Mouse (Mus musculus): Measurements from ENCODE around the gene Fzd2. TPM values are rescaled to one million over a fixed set of nuclear protein-coding genes. Genes with fewer than 3 reads are reported as not detected.
"Not testable (repeated sequence)": the region's sequence is repeated elsewhere in the genome, so short reads cannot be mapped to it uniquely, and the experiment has no call there.

The Fzd2 gene
- 27.1 and 27.3 TPM in 2 replicates for polyA plus RNA-seq (2014; fragmentation: Nextera tagmentation; extraction: Ambion mirVana)

DNA sequence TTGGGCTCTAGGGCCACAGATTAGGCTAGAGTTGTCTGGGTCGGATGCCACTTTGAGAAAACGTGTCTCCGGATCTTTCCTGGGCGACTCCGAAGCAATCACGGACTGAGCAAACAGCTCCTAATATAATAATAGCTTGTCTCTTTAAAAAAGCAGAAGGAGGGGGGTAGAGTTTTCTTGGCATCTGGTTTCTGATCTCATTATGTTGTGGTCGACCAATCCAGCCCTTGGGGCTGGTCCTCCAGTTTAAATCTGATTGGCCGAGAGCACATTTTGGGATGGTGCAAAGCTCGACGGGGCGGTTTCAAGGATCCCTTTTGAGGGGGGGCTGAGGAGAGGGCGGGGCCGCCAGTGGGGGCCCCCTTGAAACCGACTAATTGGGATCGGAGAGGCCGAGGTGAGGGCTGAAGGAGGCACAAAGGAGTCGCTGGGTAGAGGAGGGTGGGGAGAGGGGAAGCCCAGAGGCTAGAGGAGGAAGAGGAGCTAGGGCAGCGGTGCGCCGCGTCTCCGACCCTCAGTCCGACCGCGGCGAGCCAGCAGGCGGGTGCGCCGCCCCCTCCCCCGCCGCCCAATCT, at the start of gene Fzd2:
Gene Fzd2, plus strand, starts transcription at position 387 of the 575 bp plus-strand sequence.
- Histone ChIP-seq H3K27ac (ENCODE audit: low read depth, low read length) (peak within 1 kb of the TSS; percentile 99), H3K4me2 (peak within 1 kb of the TSS; percentile 91), H3K9me3 (ENCODE audit: control insufficient read depth, low read length) (no peaks in the 10 kb centered on the region), H3K4me3 (ENCODE audit: low read depth, low read length) (peak within 1 kb of the TSS; percentile 90), H3K9ac (ENCODE audit: low read length) (peak within 1 kb of the TSS; percentile 97), H3K36me3 (ENCODE audit: control insufficient read depth, insufficient read depth, low read length) (no peaks in the 10 kb centered on the region), H3K4me1 (ENCODE audit: control insufficient read depth, insufficient read depth, low read length) (peaks cover 29% of the 10 kb centered on the region), H3K27me3 (ENCODE audit: control insufficient read depth, insufficient read depth, low read length) (peaks cover 4% of the 10 kb centered on the region; the same call in 1 of the 2 replicates)
- ATAC-seq (ENCODE audit: low FRiP score) (peak; percentile 93), DNase-seq (ENCODE audit: low spot score, missing footprints) (peak; percentile 100)
- under 1% methylated on average over 31 of the region's 31 CpGs for whole genome bisulfite sequencing

DNA sequence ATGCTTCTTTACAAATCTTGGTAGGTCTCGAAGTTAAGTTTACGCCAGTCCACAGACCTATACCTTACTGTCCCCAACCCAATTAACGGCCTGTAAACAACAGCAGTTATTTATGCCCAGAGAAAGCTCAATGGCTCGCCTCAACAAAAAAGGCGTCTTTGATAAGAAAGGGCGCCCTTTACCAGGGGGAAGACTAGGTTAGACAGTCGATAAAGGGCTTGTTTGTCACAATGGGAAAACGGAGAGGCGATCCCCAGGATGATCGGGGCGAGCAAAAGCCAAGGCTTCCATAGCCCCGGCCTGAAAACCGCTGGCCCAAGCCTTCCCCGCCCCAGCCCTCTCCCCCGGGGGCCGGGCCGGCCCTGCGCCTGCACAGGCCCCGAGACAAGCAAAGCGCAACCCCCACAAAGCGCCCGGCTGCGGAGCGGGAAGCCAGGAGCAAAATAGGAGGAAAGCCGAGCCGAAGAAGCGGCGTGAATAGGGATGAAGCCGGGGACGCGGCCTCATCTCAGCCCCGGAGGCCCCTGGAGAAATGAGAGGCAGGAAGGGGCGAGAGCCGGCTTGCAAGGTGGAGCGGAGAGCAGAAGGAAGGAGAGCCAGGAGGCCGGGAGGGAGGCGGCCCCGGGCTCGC, 48.7 kb upstream of the Fzd2 start:
- no peaks in the 10 kb centered on the region for H3K36me3 ChIP-seq (ENCODE audit: control insufficient read depth, insufficient read depth, low read length)
- H3K4me2 ChIP-seq: peak overlapping the region; percentile 83
- H3K4me3 ChIP-seq (ENCODE audit: low read depth, low read length): peak overlapping the region; percentile 96
- H3K27ac ChIP-seq (ENCODE audit: low read depth, low read length): peak overlapping the region; percentile 96
- no peaks in the 10 kb centered on the region for H3K9me3 ChIP-seq (ENCODE audit: control insufficient read depth, low read length)
- H3K9ac ChIP-seq (ENCODE audit: low read length): peak overlapping the region; percentile 99
- peak; percentile 58 for ATAC-seq (ENCODE audit: low FRiP score)
- H3K27me3 ChIP-seq (ENCODE audit: control insufficient read depth, insufficient read depth, low read length): no peaks in the 10 kb centered on the region
- under 1% methylated on average over 35 of the region's 39 CpGs for WGBS
- peaks cover 13% of the 10 kb centered on the region for H3K4me1 ChIP-seq (ENCODE audit: control insufficient read depth, insufficient read depth, low read length)
- peak; percentile 95 for DNase-seq (ENCODE audit: low spot score, missing footprints)

DNA sequence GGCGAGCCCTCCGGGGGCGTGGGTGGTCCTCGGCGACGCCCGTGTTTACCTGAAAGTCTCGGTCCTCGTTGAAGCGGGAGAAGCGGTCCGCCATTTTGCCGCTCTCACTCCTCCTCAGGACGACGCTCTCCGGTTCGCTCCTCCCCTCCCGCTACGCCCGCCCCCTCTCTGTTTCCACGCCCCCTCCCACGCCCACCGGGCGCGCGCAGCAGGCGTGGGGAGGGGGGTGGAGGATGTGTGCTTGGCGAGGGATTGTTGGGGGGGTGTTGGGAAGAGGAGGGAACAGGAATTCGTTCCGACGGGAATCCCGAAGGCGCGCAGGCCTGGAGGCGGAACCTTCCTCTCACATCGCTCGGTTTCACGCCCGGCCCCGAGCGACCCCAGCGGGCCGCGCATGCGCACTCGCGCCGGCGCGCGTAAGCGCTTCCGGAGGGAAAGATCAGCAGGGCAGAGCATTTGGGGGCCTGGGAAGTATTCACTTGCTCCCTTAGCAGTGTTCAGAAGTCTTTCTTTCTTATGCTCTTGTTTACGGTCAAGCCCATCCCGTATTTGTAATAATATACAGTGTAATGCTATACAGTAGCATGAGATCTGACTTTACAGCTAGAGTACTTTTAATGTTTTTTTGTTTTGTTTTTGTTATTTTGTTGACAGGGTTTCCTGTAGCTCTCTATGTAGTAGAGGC, 48.0 kb upstream of the Fzd2 start, which contains the start of gene Gpatch8:
Gene Gpatch8, minus strand, starts transcription at position 362 of the 685 bp plus-strand sequence.
- ATAC-seq (ENCODE audit: low FRiP score) (peak; percentile 96), DNase-seq (ENCODE audit: low spot score, missing footprints) (peak; percentile 100)
- no peaks in the 10 kb centered on the region for H3K36me3 ChIP-seq (ENCODE audit: control insufficient read depth, insufficient read depth, low read length)
- peak within 1 kb of the TSS; percentile 99 for H3K9ac ChIP-seq (ENCODE audit: low read length)
- H3K27me3 ChIP-seq (ENCODE audit: control insufficient read depth, insufficient read depth, low read length): no peaks in the 10 kb centered on the region
- H3K4me3 ChIP-seq (ENCODE audit: low read depth, low read length): peak within 1 kb of the TSS; percentile 96
- peak within 1 kb of the TSS; percentile 83 for H3K4me2 ChIP-seq
- peaks cover 13% of the 10 kb centered on the region for H3K4me1 ChIP-seq (ENCODE audit: control insufficient read depth, insufficient read depth, low read length)
- 1% methylated on average over 50 of the region's 55 CpGs for WGBS
- H3K27ac ChIP-seq (ENCODE audit: low read depth, low read length): peak within 1 kb of the TSS; percentile 96
- no peaks in the 10 kb centered on the region for H3K9me3 ChIP-seq (ENCODE audit: control insufficient read depth, low read length)

DNA sequence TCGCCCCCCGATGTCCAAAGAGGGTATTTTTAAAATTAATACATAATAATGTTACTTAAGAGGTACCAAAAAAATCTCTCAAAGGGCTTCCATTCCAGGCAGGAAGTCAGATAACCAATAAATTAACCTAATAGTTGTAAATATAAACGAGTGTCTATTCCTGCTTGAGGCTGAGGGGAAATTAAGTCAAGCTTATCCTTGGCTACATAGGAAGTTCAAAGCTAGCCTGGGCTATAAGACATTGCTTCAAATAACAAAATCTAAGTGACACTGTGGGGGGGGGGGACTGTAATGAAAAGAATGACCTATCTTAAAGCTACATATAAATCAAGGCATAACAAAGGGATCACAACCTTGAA, 47.5 kb upstream of the Fzd2 start:
- Histone ChIP-seq H3K9me3 (ENCODE audit: control insufficient read depth, low read length) (no peaks in the 10 kb centered on the region), H3K36me3 (ENCODE audit: control insufficient read depth, insufficient read depth, low read length) (no peaks in the 10 kb centered on the region), H3K27me3 (ENCODE audit: control insufficient read depth, insufficient read depth, low read length) (no peaks in the 10 kb centered on the region), H3K4me1 (ENCODE audit: control insufficient read depth, insufficient read depth, low read length) (peaks cover 13% of the 10 kb centered on the region), H3K9ac (ENCODE audit: low read length) (no peak overlapping the region; the same call in 1 of the 2 replicates), H3K4me3 (ENCODE audit: low read depth, low read length) (peak overlapping the region; percentile 96), H3K4me2 (peak overlapping the region; percentile 83), H3K27ac (ENCODE audit: low read depth, low read length) (peak overlapping the region; percentile 96; the same call in 1 of the 2 replicates)
- ATAC-seq (ENCODE audit: low FRiP score): no peak
- DNase-seq (ENCODE audit: low spot score, missing footprints): peak; percentile 87
- 26% methylated on average over 3 of the region's 3 CpGs for WGBS

DNA sequence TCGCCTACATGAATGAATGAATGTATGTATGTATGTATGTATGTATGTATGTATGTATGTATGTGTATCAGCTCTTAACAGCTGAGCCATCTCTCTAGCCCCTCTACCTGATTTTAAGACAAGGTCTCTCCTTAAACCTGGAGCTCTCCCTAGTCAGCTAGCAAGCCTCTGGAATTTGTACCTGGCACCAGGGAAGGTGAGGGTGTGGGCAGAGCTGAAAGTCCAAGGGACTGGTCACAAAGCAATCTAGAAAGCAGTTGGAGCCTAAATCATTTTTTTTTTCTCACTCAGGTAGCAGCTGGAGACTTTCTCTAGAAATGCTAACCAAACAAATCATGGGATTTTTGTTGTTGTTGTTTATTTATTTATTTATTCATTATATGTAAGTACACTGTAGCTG, 46.8 kb upstream of the Fzd2 start:
- Histone ChIP-seq H3K4me3 (ENCODE audit: low read depth, low read length) (no peak overlapping the region), H3K36me3 (ENCODE audit: control insufficient read depth, insufficient read depth, low read length) (no peaks in the 10 kb centered on the region), H3K27me3 (ENCODE audit: control insufficient read depth, insufficient read depth, low read length) (no peaks in the 10 kb centered on the region), H3K27ac (ENCODE audit: low read depth, low read length) (no peak overlapping the region), H3K9ac (ENCODE audit: low read length) (no peak overlapping the region), H3K4me2 (no peak overlapping the region), H3K4me1 (ENCODE audit: control insufficient read depth, insufficient read depth, low read length) (peaks cover 13% of the 10 kb centered on the region), H3K9me3 (ENCODE audit: control insufficient read depth, low read length) (no peaks in the 10 kb centered on the region)
- no peak for DNase-seq (ENCODE audit: low spot score, missing footprints)
- 91% methylated on average over 1 of the region's 1 CpGs for WGBS
- no peak for ATAC-seq (ENCODE audit: low FRiP score)

DNA sequence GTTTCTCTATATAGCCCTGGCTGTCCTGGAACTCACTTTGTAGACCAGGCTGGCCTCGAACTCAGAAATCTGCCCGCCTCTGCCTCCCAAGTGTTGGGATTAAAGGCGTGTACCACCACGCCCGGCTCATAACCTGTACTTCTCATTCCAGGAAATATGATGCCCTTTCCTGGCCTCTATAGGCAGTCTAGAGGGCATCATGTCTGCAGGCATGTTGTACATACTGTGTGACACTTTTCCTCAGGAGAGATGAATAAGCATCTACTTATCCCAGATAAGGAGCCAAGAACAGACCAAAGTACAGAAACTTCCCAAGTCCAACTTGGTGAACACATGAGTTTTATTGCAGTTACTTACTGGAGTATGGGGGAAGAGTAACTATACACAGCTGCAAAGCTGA, 45.5 kb upstream of the Fzd2 start:
- Histone ChIP-seq H3K4me1 (ENCODE audit: control insufficient read depth, insufficient read depth, low read length) (peaks cover 11% of the 10 kb centered on the region), H3K27me3 (ENCODE audit: control insufficient read depth, insufficient read depth, low read length) (no peaks in the 10 kb centered on the region), H3K36me3 (ENCODE audit: control insufficient read depth, insufficient read depth, low read length) (no peaks in the 10 kb centered on the region), H3K27ac (ENCODE audit: low read depth, low read length) (no peak overlapping the region), H3K4me2 (no peak overlapping the region), H3K9ac (ENCODE audit: low read length) (no peak overlapping the region), H3K9me3 (ENCODE audit: control insufficient read depth, low read length) (no peaks in the 10 kb centered on the region), H3K4me3 (ENCODE audit: low read depth, low read length) (no peak overlapping the region)
- WGBS: 92% methylated on average over 3 of the region's 5 CpGs
- no peak for DNase-seq (ENCODE audit: low spot score, missing footprints)
- ATAC-seq (ENCODE audit: low FRiP score): no peak

DNA sequence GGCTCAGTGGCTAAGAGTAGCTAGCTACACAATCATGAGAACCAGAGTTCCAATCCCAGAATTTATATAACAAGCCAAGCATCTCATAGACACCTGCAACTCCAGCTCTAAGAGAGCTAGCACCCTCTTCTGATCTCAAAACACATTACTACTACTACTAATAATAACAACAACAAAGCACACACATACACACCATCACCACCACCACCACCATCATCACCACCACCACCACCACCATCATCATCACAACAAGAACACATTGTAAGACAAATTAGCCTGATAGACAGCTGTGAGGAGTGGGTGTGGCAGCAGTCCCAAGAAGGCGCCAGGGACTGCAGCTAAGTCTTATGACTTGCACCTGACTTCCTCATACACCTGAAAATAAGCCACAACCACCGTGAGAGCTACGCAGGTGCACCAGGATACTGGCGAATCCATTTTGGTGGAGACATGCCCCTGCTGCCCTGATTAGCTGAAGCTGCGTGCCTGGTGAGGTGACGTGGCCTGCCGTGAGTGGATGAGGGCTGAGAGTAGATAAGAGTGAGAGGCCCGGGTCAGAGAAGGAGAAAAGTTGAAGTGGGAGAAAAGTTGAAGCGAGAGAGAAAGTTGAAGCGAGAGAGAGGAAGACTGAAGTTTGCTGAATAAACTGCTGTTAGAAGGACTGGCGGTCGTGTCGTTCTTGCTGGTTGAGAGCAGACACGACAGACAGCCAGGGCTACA, 39.1 kb upstream of the Fzd2 start:
- DNase-seq (ENCODE audit: low spot score, missing footprints); H3K27me3 ChIP-seq (ENCODE audit: control insufficient read depth, insufficient read depth, low read length); H3K9me3 ChIP-seq (ENCODE audit: control insufficient read depth, low read length); H3K27ac ChIP-seq (ENCODE audit: low read depth, low read length); H3K36me3 ChIP-seq (ENCODE audit: control insufficient read depth, insufficient read depth, low read length); H3K4me3 ChIP-seq (ENCODE audit: low read depth, low read length); H3K9ac ChIP-seq (ENCODE audit: low read length); H3K4me2 ChIP-seq; ATAC-seq (ENCODE audit: low FRiP score); H3K4me1 ChIP-seq (ENCODE audit: control insufficient read depth, insufficient read depth, low read length): not testable (repeated sequence)
- 82% methylated on average over 14 of the region's 14 CpGs for WGBS

DNA sequence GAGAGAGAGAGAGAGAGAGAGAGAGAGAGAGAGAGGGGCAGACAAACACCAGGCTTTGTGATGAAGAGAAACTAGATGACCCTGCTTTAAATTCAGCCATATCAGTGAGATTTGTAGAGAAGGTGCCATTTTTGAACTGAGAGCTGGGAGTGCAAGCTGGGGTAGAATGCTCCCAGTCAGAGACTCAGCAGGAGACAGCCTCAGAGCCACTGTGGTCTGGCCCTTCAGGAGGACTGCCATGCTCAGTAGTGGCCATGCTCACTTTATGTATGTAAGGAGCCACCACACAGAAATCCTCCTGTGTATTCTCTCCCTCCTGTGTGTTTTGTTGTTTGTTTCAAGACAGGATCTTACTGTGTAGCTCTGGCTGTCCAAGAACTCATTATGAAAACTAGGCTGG, 38.5 kb upstream of the Fzd2 start:
- Histone ChIP-seq H3K27me3 (ENCODE audit: control insufficient read depth, insufficient read depth, low read length) (no peaks in the 10 kb centered on the region), H3K4me1 (ENCODE audit: control insufficient read depth, insufficient read depth, low read length) (no peaks in the 10 kb centered on the region), H3K4me2 (no peak overlapping the region), H3K36me3 (ENCODE audit: control insufficient read depth, insufficient read depth, low read length) (no peaks in the 10 kb centered on the region), H3K4me3 (ENCODE audit: low read depth, low read length) (no peak overlapping the region), H3K27ac (ENCODE audit: low read depth, low read length) (no peak overlapping the region), H3K9me3 (ENCODE audit: control insufficient read depth, low read length) (no peaks in the 10 kb centered on the region), H3K9ac (ENCODE audit: low read length) (no peak overlapping the region)
- no peak for DNase-seq (ENCODE audit: low spot score, missing footprints)
- no peak for ATAC-seq (ENCODE audit: low FRiP score)

Data from midbrain, embryonic 11.5 days (tissue).